Mouse (Mus musculus) central nervous system, embryonic 14 days (tissue): ENCODE measurements around the gene Hras. TPM values are rescaled to one million over a fixed set of nuclear protein-coding genes. Genes with fewer than 3 reads are reported as not detected.

ENCODE experiments used
- polyA plus RNA-seq: library from polyadenylated mRNA; depleted of rRNA; stranded (reverse); fragments of >200 nt; gene quantifications from 2 replicates; pipeline ENCODE4 v1.2.3, GENCODE M21; 2012; rRNA removed

Gene Hras
- 138 and 141 TPM in 2 replicates for polyA plus RNA-seq

DNA sequence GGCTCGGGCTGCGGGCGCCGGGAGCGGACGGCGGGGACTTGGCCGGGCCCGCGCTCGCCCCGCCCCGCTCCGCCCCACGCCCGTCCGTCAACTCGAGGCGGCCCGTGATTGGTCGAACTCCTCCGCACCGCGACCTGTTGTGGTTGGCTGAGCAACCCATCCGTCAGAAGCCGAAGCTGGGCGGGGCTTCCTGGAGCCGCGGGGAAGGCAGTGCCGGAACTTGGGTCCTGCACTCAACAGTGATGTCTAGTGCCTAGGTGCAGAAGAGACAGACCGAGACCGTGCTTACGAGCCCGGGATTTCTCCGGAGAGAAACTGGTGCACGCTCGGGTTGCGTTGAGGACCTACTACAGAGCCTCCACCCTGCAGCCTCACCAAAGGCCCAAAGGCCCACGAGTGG, at the start of gene Hras, which contains the start of gene Lrrc56:
Gene Hras (minus strand): TSS at position 58 of the 400 bp plus-strand sequence.
Gene Lrrc56 (plus strand): TSS at position 210 of the 400 bp plus-strand sequence.

DNA sequence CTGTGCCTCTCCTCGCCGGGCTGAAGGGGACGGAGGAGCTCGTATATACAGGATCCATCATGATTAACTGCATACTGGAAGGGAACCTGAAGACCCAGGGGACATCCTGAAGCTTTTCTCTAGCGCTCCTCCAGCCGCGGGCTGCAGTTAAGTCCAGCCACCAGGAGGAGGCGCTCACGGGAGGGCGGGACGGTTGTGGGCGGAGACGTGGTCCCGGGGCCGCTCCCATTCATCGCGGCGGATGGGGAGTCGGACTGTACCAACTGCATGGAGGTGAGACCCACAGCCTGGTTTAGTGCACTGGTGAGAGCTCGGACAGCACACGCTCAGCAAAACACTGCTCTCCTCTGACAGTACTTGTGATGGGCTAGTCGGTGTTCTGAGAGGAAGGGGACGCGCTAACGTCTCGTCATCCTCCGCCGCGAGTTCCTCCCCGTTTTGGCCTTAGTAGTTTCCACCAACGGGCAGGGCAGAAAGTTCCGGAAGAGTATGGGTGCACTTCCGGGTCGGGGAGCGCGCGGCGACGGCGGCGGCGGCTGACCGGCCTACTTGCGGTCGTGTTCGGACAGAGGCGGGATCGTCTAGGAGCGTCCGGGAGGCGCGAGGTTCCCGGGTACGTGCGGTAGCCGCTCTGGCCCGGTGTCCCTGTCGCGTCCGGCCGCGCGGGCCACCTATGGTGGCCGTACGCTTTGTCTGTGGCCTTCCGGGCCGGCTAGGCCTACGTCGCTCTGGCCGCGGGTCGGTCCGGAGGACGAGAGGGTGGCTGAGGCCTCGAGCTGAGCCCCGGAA, 34.7 kb upstream of the Hras start, which contains the start of gene Phrf1:
Gene Phrf1 (plus strand): TSS at position 506 of the 789 bp plus-strand sequence.

GRCm38 (mm10) chr7:141215101-141215879, 21.5 kb upstream of the Hras start, which contains the start of gene Rassf7:
TSS of gene Rassf7 (plus strand) at chr7:141215860.

DNA sequence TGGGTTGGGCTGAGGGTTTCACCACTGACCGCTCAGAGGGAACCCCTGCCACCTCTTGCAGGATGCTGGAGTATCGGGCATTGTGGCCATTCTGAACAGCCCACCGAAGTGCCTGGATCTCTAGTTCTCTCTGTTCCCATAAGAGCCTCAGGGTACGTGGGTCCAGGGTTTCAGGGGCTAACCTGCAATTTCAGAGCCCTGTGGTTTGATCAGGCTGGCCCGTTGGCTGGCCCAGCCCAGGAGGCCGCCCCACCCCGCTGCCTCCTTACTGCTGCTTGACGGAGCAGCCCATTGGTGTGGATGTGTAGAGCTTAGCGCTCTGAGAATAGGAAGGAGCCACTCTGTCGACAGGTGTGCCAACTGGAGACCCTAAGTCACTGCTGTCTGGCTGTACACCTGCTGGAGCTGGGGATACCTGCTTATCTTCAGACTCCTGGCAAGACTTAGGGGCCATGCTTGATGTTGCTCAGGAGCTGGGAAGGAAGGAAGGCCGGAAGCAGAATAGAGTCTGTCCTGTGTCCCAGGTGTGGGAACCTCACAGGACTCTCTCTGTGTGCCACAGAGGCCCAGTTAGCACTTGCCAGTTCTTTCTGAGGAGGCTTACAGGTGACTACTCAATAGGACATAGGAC, 19.9 kb upstream of the Hras start, which contains the start of gene Lmntd2:
Gene Lmntd2 (minus strand): TSS at position 476 of the 631 bp plus-strand sequence.

DNA sequence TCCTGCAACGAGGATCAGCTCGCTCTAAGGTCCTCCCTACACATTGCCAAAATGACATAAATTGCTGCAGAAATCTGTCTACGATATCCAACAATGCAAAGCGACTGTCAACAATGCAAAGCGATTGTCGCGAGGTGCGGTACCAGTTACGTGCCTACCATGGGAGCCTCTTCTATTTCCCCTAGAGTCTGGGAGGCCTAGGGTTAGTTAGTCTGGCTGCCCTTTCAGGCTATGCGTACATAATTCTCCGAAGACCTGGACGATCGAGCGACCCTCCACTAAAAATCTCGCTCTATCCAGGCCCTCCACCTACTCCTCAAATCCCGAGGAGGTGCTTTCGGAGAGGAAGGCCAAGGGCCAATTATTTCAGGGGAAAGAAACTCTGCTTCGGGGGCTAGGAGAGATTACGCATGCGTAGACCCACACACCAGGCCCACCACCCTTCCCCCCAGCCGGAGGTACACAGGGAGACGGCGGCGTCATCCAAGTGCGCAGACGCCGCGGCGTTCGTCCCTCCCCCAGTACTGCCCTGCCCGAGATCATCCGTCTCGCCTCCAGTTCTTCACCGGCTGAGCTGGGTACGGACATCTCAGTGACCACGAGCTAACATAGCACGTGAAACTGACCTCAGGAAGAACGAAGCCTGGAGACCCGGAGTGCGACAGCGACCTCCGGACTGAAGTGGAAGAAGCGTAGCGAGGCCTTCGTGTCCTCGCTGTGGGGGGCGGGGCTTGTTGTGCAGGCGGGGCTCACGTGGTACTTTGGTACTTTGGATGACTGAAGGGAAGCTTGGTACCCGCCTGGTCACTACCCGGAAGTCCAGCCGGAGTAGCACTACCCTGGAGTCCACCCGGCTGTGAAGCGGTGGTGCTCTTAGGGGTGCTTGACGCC, 21.4 kb downstream of the Hras start, which contains the start of gene Rnh1:
Gene Rnh1 (minus strand): TSS at position 742 of the 891 bp plus-strand sequence.

Other genes with a start within 250 kb of the Hras start
- 4.6 and 9.5 TPM in 2 replicates for gene Ifitm5, start 243.7 kb downstream of the Hras start, polyA plus RNA-seq
- gene Gm45717, start 238.1 kb downstream of the Hras start, polyA plus RNA-seq = not detected in 2 replicates
- 179 and 335 TPM in 2 replicates for gene Ifitm2, start 238.0 kb downstream of the Hras start, polyA plus RNA-seq
- 32.8 and 55.0 TPM in 2 replicates for gene Ifitm1, start 226.8 kb downstream of the Hras start, polyA plus RNA-seq
- gene Ifitm3, start 183.2 kb downstream of the Hras start, polyA plus RNA-seq = 31.0 and 57.6 TPM in 2 replicates
- gene Ifitm6, start 176.1 kb downstream of the Hras start, polyA plus RNA-seq = 0.86 and 1.2 TPM in 2 replicates
- gene Gm17387, start 164.9 kb downstream of the Hras start, polyA plus RNA-seq = not detected in 2 replicates
- 154 and 158 TPM in 2 replicates for gene B4galnt4, start 132.9 kb downstream of the Hras start, polyA plus RNA-seq
- gene Pkp3, start 115.8 kb downstream of the Hras start, polyA plus RNA-seq = 0.28 and 4.0 TPM in 2 replicates
- 1.4 and 2.1 TPM in 2 replicates for gene Sigirr, start 93.4 kb downstream of the Hras start, polyA plus RNA-seq
- gene Ano9, start 76.2 kb downstream of the Hras start, polyA plus RNA-seq = 0.33 and 1.8 TPM in 2 replicates
- gene Ptdss2, start 71.6 kb downstream of the Hras start, polyA plus RNA-seq = 49.2 and 50.0 TPM in 2 replicates
- gene Rnh1, start 21.1 kb downstream of the Hras start, polyA plus RNA-seq = 49.4 and 54.4 TPM in 2 replicates
- 16.0 and 18.6 TPM in 2 replicates for gene Lrrc56, start 152 bp upstream of the Hras start, polyA plus RNA-seq
- gene Lmntd2, start 20.1 kb upstream of the Hras start, polyA plus RNA-seq = 4.9 and 5.2 TPM in 2 replicates
- 29.0 and 31.4 TPM in 2 replicates for gene Rassf7, start 21.9 kb upstream of the Hras start, polyA plus RNA-seq
- gene Phrf1, start 34.8 kb upstream of the Hras start, polyA plus RNA-seq = 33.3 and 39.2 TPM in 2 replicates
- gene Irf7, start 72.5 kb upstream of the Hras start, polyA plus RNA-seq = 6.9 and 11.5 TPM in 2 replicates
- 0.01 and 0.03 TPM in 2 replicates for gene Cdhr5, start 82.8 kb upstream of the Hras start, polyA plus RNA-seq
- gene Sct, start 85.1 kb upstream of the Hras start, polyA plus RNA-seq = 1.7 and 4.0 TPM in 2 replicates
- gene Drd4, start 98.0 kb upstream of the Hras start, polyA plus RNA-seq = 1.1 TPM in 2 replicates
- gene Deaf1, start 133.7 kb upstream of the Hras start, polyA plus RNA-seq = 74.1 and 82.3 TPM in 2 replicates
- gene Tmem80, start 133.7 kb upstream of the Hras start, polyA plus RNA-seq = 75.9 and 79.9 TPM in 2 replicates
- gene Eps8l2, start 144.9 kb upstream of the Hras start, polyA plus RNA-seq = 0.98 and 3.3 TPM in 2 replicates
- gene Taldo1, start 198.2 kb upstream of the Hras start, polyA plus RNA-seq = 259 and 309 TPM in 2 replicates
- gene Gatd1, start 220.1 kb upstream of the Hras start, polyA plus RNA-seq = 68.5 and 73.1 TPM in 2 replicates
- gene Cend1, start 235.5 kb upstream of the Hras start, polyA plus RNA-seq = 34.4 and 41.7 TPM in 2 replicates
- gene Slc25a22, start 243.9 kb upstream of the Hras start, polyA plus RNA-seq = 129 and 134 TPM in 2 replicates